Mouse (Mus musculus) limb, embryonic 12.5 days (tissue): ENCODE data around the gene Coq4. TPM values are rescaled to one million over a fixed set of nuclear protein-coding genes. Genes with fewer than 3 reads are reported as not detected.
A peak's percentile ranks its signal among the peaks of the same experiment; 100 is the strongest.

ENCODE experiments used
- ATAC-seq: fragments of 200-750 bp; cut with Nextera tagmentation; 2 replicates; pipeline ENCODE4 v1.8.0; 2017; ENCODE audit warnings: low read depth, moderate TSS enrichment; ENCODE audit not compliant: insufficient number of reproducible peaks, insufficient read depth, low FRiP score, low TSS enrichment
- H3K27ac ChIP-seq: fragments of 300-500 bp; sonication (generic); 2 replicates; pipeline ENCODE4 v1.5.1; 2016; ENCODE audit warnings: mild to moderate bottlenecking, moderate library complexity
- H3K27me3 ChIP-seq: fragments of 300-500 bp; sonication (generic); 2 replicates; pipeline ENCODE4 v1.6.1; 2016; ENCODE audit warnings: mild to moderate bottlenecking, moderate library complexity
- H3K36me3 ChIP-seq: fragments of 300-500 bp; sonication (generic); 2 replicates; pipeline ENCODE4 v1.6.1; 2016; ENCODE audit warnings: mild to moderate bottlenecking, moderate library complexity
- H3K4me1 ChIP-seq: fragments of 300-500 bp; sonication (generic); replicated peaks from 2 replicates; pipeline ENCODE4 v1.6.1; 2016
- H3K4me2 ChIP-seq: fragments of 300-500 bp; sonication (generic); 2 replicates; pipeline ENCODE4 v1.6.1; 2016; ENCODE audit warnings: mild to moderate bottlenecking, moderate library complexity
- H3K4me3 ChIP-seq: fragments of 300-500 bp; sonication (generic); replicated peaks from 2 replicates; pipeline ENCODE4 v1.5.1; 2016; ENCODE audit warnings: mild to moderate bottlenecking
- H3K9ac ChIP-seq: fragments of 300-500 bp; sonication (generic); replicated peaks from 2 replicates; pipeline ENCODE4 v1.6.1; 2016; ENCODE audit warnings: mild to moderate bottlenecking, moderate library complexity
- H3K9me3 ChIP-seq: fragments of 300-500 bp; sonication (generic); 2 replicates; pipeline ENCODE4 v1.6.1; 2016; ENCODE audit warnings: mild to moderate bottlenecking, moderate library complexity
- WGBS: fragments of 180-500 bp; shearing (Covaris S2); methylation state at CpG from one replicate; pipeline ENCODE4 v1.1.7; 2016; 5-methylcytosine and 5-hydroxymethylcytosine counted together
- polyA plus RNA-seq: library from polyadenylated mRNA; unstranded; fragments of >200 nt; fragmentation: Nextera tagmentation; extraction: Ambion mirVana; gene quantifications from 2 replicates; pipeline ENCODE4 v1.2.1, GENCODE M21; 2016

Gene Coq4
- polyA plus RNA-seq, 1 experiment from 2014 or later = 34.7 TPM

DNA sequence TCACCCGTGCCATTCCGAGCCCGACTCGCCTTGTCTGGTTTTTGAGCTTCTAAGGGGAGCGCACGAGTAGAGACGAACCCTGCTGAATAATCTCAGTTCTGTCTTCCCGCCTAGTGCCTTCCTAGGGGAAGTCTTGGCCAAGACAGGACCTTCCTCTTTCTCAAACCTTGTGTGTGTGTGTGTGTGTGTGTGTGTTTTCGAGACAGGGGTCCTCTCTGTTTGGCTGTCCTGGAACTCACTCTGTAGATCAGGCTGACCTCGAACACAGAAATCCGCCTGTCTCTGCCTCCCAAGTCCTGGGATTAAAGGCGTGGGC is 40.4 kb downstream of the Coq4 start:
- peaks cover 16% of the 10 kb centered on the region for H3K4me1 ChIP-seq
- H3K27ac ChIP-seq = no peak overlapping the region
- 2% methylated on average over 12 of the region's 12 CpGs for WGBS
- no peaks in the 10 kb centered on the region for H3K9me3 ChIP-seq
- H3K9ac ChIP-seq = peak overlapping the region; percentile 84
- peaks cover 6% of the 10 kb centered on the region for H3K36me3 ChIP-seq
- H3K4me2 ChIP-seq = peak overlapping the region; percentile 95
- H3K27me3 ChIP-seq = no peaks in the 10 kb centered on the region
- H3K4me3 ChIP-seq = peak overlapping the region; percentile 92
- no peak for ATAC-seq

DNA sequence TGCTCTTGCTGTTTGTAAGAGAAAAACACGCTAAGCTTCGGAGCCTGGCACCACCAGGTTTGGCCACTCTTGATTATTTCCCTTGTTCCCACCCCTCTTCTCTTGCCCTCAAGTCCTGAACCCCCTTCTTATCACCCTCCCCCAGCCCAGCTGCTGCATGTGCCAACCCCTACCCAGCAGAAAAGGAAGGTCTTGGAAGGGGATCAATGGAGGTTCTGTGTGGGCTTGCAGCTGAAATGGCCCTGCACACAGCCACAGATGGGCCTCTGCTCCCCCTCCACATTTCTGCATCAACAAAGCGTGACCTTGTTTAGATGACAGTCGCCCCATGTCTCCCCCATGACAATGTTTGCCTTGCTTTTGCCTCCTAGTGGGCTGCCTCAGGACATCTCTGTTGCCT is 43.8 kb downstream of the Coq4 start:
- H3K4me1 ChIP-seq = peaks cover 14% of the 10 kb centered on the region
- no peak overlapping the region for H3K9ac ChIP-seq
- ATAC-seq = no peak
- H3K36me3 ChIP-seq = peaks cover 34% of the 10 kb centered on the region
- no peaks in the 10 kb centered on the region for H3K27me3 ChIP-seq
- 88% methylated on average over 4 of the region's 4 CpGs for WGBS
- no peak overlapping the region for H3K4me3 ChIP-seq
- H3K4me2 ChIP-seq = no peak overlapping the region
- no peaks in the 10 kb centered on the region for H3K9me3 ChIP-seq
- H3K27ac ChIP-seq = no peak overlapping the region

DNA sequence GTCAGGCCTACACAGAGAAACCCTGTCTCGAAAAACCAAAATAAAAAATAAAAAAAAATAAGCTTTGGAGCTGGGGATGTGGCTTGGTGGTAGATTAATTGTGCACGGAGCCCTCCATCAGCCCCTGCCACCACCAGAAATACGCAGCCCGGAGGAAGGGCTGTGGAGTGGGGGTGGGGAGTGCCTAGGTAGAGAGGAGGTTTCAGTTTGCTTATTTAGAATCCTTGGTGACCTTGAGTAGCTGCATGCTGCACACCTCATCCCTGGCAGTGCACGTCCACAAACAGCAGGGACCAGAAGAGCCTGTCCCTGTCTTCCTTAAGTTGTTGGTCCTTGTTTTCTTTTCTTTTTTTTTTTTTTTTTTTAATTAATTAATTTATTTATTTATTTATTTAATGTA is 46.5 kb downstream of the Coq4 start:
- WGBS = 94% methylated on average over 5 of the region's 5 CpGs
- H3K36me3 ChIP-seq = peaks cover 50% of the 10 kb centered on the region
- no peak for ATAC-seq
- no peaks in the 10 kb centered on the region for H3K9me3 ChIP-seq
- H3K4me3 ChIP-seq = no peak overlapping the region
- no peak overlapping the region for H3K4me2 ChIP-seq
- no peak overlapping the region for H3K9ac ChIP-seq
- no peaks in the 10 kb centered on the region for H3K4me1 ChIP-seq
- no peaks in the 10 kb centered on the region for H3K27me3 ChIP-seq
- H3K27ac ChIP-seq = no peak overlapping the region

DNA sequence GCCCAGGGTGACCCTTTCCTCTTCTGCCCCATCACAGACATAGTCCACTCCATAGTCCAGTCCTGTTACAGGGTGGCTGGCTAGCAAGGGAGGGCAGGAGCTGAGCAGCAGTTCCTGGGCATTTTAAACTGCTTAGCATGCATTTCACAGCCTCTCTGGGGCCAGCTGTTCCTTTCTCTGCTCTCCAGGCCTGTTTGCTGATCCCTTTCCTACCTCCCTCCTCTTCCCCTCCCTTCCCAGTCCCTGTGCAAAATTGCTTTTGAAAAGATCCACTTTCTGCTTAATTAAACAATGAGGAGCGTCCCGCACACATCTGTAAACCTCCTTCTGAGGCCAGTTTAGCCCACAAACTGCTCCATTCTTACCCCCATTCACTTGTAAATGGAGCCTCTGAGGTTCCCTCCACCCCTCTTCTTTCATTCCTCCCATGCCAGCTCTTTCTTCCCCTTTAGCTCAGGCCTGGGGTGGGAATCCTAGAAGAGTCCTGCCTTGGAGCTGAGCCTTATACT is 48.2 kb downstream of the Coq4 start:
- H3K4me3 ChIP-seq = no peak overlapping the region
- H3K4me2 ChIP-seq = no peak overlapping the region
- no peaks in the 10 kb centered on the region for H3K9me3 ChIP-seq
- no peaks in the 10 kb centered on the region for H3K27me3 ChIP-seq
- H3K36me3 ChIP-seq = peaks cover 64% of the 10 kb centered on the region
- 60% methylated on average over 2 of the region's 2 CpGs for WGBS
- peak overlapping the region; percentile 27; the same call in 1 of the 2 replicates for H3K9ac ChIP-seq
- no peak for ATAC-seq
- no peaks in the 10 kb centered on the region for H3K4me1 ChIP-seq
- no peak overlapping the region for H3K27ac ChIP-seq

DNA sequence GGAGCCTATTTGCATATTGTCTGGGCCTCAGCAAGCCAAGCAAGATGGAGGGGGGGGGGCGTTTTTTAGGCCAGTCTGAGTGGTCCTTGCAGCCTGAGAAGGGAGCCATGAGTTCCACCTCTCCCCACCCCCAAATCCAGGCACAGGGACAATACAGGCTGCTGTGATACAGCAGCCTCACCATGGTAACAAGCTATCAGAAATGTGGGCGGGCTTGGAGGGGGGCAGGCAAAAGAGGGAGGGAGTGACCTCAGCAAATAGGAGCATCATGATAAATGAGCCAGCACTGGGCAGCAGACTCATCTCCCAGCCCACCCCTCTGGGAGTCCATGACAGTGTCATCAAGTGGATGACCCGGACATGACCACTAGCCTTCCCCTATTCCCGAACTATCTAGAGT is 52.2 kb downstream of the Coq4 start:
- no peaks in the 10 kb centered on the region for H3K4me1 ChIP-seq
- no peak overlapping the region for H3K9ac ChIP-seq
- peaks cover 20% of the 10 kb centered on the region for H3K27me3 ChIP-seq
- no peak for ATAC-seq
- peaks cover 83% of the 10 kb centered on the region for H3K36me3 ChIP-seq
- no peak overlapping the region for H3K27ac ChIP-seq
- no peak overlapping the region for H3K4me2 ChIP-seq
- no peaks in the 10 kb centered on the region for H3K9me3 ChIP-seq
- 58% methylated on average over 4 of the region's 4 CpGs for WGBS
- H3K4me3 ChIP-seq = no peak overlapping the region

DNA sequence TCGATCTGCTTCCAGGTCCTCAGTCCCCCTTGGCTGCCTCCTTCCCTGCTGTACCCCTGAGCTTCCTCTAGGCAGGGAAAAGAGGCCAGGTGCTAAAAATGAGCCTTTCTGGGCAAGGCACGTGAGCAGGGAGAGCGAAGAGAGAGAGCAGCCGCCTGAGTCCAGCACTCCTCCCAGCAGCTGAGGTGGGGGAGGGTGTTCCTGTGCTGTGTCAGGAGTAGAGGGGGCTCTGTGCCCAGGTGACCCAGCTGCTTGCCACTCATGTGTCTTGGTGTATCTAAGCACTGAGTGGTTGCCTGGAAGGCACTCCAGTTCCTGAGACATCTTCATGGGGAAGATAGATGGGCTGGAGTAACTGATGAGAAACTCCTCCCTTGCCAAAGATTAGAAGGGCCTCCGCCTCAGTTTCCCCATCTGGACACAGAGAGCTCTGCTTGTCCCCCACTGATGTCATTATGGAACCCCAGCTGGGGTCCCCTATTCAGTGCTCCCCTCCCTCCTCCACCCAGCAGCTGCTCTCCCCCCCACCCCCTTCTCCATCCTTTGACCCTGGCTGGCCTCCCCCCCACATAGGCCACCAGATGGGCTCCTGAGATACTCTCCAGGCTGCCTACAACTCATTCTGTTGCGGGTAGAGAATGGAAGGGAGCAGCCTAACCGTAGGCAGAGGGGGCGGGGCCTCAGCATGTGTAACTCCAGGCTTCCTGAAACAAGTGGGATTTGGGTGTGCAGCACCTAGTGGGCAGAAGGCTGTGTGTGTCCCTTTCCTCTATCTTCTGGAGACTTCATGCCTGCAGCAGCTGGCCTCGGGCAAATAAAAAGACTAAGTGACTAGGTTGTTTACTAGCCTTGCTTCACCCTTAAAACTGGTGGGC is 56.2 kb downstream of the Coq4 start:
- WGBS = 63% methylated on average over 9 of the region's 9 CpGs
- H3K27me3 ChIP-seq = peaks cover 60% of the 10 kb centered on the region
- H3K9me3 ChIP-seq = no peaks in the 10 kb centered on the region
- no peak overlapping the region for H3K4me3 ChIP-seq
- no peak overlapping the region for H3K4me2 ChIP-seq
- H3K27ac ChIP-seq = no peak overlapping the region
- no peak overlapping the region for H3K9ac ChIP-seq
- peaks cover 58% of the 10 kb centered on the region for H3K36me3 ChIP-seq
- no peak for ATAC-seq
- peaks cover 14% of the 10 kb centered on the region for H3K4me1 ChIP-seq

DNA sequence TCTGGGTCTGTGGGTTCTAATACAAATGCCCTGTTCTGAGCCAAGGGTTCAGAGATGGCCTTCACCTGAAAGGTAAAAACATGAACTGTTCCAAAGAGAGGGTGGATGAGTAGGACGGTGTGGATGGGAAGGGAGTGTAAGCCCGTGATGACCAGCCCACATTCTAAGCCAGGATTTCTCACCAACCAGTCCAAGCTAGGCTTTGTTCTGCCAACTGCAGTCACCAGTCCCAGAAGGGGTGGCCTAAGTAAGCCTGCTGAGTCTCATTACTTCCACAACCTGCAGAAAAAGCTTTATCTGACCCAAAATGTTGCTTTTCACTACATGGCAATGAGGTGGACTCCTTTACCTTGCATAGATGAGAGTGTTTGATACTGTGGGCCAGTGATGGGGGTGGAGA is 56.8 kb downstream of the Coq4 start:
- no peaks in the 10 kb centered on the region for H3K9me3 ChIP-seq
- no peak overlapping the region for H3K4me3 ChIP-seq
- peaks cover 66% of the 10 kb centered on the region for H3K27me3 ChIP-seq
- peaks cover 52% of the 10 kb centered on the region for H3K36me3 ChIP-seq
- 73% methylated on average over 2 of the region's 2 CpGs for WGBS
- no peak for ATAC-seq
- H3K9ac ChIP-seq = no peak overlapping the region
- no peak overlapping the region for H3K27ac ChIP-seq
- H3K4me2 ChIP-seq = no peak overlapping the region
- peaks cover 14% of the 10 kb centered on the region for H3K4me1 ChIP-seq

DNA sequence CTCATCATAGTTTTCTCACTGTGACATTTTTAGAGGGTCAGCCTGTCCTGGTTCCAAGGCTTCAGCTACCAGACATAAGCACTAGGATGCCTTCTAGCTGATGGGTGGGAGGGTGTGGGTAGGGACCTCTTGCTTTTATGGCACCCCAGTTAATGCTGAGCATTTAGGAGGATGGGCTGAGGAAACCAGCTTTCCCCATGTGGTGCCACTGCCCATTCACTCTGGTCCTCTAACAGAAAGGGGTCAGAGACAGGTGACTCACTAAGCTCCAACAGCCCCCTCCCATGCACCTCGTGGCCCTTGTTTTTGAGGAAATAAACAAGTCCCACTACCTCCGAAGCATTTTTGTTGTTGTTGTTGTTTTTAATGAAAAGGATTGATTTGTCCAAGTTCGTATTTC is 57.4 kb downstream of the Coq4 start:
- 18% methylated on average over 3 of the region's 3 CpGs for WGBS
- no peak overlapping the region for H3K9ac ChIP-seq
- no peak for ATAC-seq
- H3K4me2 ChIP-seq = no peak overlapping the region
- H3K36me3 ChIP-seq = peaks cover 47% of the 10 kb centered on the region
- H3K27me3 ChIP-seq = peaks cover 69% of the 10 kb centered on the region
- no peak overlapping the region for H3K27ac ChIP-seq
- peaks cover 14% of the 10 kb centered on the region for H3K4me1 ChIP-seq
- H3K9me3 ChIP-seq = no peaks in the 10 kb centered on the region
- no peak overlapping the region for H3K4me3 ChIP-seq

DNA sequence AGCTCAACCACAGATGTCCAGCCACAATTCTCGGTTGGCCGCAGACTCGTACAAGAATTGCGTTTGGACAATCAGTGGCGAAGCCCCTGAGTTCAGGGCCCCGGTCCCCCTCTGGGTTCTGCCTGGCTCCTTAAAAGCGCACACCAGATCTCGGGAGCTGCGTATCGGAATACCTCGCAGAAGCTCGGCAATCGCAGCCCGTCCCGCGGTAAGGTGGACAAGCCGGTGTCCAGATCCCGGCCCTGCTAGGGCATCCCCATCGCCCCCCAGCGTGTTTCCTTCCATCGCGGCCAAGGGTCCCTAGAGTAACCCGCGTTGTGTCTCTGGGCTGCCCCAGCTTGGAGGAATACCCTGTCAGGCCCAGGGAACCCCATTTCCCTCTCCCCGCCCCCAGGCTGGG is 58.3 kb downstream of the Coq4 start:
- ATAC-seq = no peak
- peak overlapping the region; percentile 47; the same call in 1 of the 2 replicates for H3K9ac ChIP-seq
- peaks cover 77% of the 10 kb centered on the region for H3K27me3 ChIP-seq
- peaks cover 39% of the 10 kb centered on the region for H3K36me3 ChIP-seq
- H3K9me3 ChIP-seq = no peaks in the 10 kb centered on the region
- H3K4me3 ChIP-seq = peak overlapping the region; percentile 38
- H3K4me1 ChIP-seq = peaks cover 14% of the 10 kb centered on the region
- H3K27ac ChIP-seq = no peak overlapping the region
- H3K4me2 ChIP-seq = peak overlapping the region; percentile 59
- 4% methylated on average over 25 of the region's 25 CpGs for WGBS

DNA sequence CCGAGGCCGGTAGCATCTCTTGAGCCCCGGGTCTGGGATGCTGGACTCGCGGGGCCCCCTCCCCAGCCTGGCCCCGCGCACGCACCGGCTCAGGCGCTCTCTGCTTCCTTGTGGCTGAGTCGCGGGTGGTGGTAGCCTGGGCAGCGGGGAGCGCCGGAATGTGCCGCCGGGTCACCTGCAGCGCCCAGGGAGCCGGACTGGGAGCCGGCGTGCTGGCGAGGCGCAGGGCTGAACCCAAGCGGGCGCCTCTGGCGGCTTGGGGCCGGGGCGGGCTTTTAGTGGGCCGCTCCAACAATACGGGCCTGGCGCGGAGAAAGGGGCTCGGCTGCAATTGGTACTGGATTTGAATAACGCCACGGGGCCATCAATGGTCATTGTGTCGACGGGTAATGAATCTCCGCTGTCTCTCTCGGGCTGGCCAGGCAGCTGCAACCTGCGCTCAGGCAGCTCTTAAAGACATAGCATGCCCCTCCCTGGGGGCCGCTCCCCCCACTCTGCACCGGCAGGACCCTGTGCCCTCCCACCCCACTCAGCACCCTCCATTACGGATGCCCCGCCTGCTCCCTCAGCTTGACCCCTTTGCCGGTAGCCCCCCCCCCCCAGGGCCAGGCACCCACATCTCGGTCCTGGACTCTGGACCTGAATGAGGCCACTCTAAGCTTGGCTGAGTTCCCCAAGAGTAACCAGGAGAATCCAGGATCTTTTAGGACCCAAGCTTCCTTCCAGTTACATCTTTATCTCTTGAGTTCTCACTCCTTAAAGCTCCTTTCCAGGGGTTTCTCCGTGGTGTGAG is 59.0 kb downstream of the Coq4 start:
- H3K4me2 ChIP-seq = peak overlapping the region; percentile 59
- 3% methylated on average over 47 of the region's 47 CpGs for WGBS
- H3K4me3 ChIP-seq = peak overlapping the region; percentile 38
- no peak overlapping the region for H3K27ac ChIP-seq
- H3K27me3 ChIP-seq = peaks cover 78% of the 10 kb centered on the region
- ATAC-seq = peak; percentile 4; the same call in 1 of the 2 replicates
- peak overlapping the region; percentile 47; the same call in 1 of the 2 replicates for H3K9ac ChIP-seq
- H3K36me3 ChIP-seq = peaks cover 33% of the 10 kb centered on the region
- H3K4me1 ChIP-seq = peaks cover 14% of the 10 kb centered on the region
- H3K9me3 ChIP-seq = no peaks in the 10 kb centered on the region

DNA sequence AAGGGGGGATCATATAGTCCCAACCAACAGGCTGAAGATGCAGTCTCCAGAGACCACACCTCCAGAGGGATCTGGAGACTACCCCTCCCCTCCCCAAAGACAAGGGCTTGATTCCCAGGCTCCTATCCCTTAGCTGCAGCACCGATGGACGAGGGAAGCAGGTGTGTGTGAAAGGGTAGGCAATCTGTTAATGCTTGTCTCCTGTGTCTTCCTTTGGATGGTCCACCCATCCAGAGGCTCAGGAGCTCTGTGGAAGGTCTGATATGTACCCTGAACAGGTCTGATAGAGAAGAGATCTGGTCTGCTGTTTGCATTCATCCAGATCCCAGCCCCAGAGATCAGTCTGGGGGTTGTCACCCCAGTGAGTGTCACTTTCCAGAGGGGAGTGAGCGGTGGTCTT is 59.6 kb downstream of the Coq4 start:
- ATAC-seq = no peak
- H3K9me3 ChIP-seq = no peaks in the 10 kb centered on the region
- H3K4me3 ChIP-seq = no peak overlapping the region
- H3K4me2 ChIP-seq = no peak overlapping the region
- peaks cover 27% of the 10 kb centered on the region for H3K36me3 ChIP-seq
- no peak overlapping the region for H3K27ac ChIP-seq
- H3K27me3 ChIP-seq = peaks cover 78% of the 10 kb centered on the region
- 38% methylated on average over 3 of the region's 3 CpGs for WGBS
- H3K4me1 ChIP-seq = peaks cover 14% of the 10 kb centered on the region
- no peak overlapping the region for H3K9ac ChIP-seq
